10 mouse cellular contexts compared by ENCODE assay signal in genomic region chr17:10146576-10146975, GRCm38 (mm10).
"Had no signal": no experiment of that assay in that cellular context is flagged by ENCODE, and none has a peak within 500 bp of the region (broad histone marks: within the 10 kb centered on the region; RNA-seq: fewer than 3 reads in every experiment).

No protein-coding gene starts in this region.

- DNase-seq: kidney, postnatal 14 days; left cerebral cortex, postnatal 4 days; lung, adult 2 months; lung, postnatal 4 days; right cerebral cortex, postnatal 14 days; thymus, postnatal 4 days had no signal

- H3K27ac ChIP-seq: limb, embryonic 13.5 days; liver, embryonic 14.5 days had no signal

- H3K9ac ChIP-seq: limb, embryonic 13.5 days; liver, embryonic 14.5 days had no signal

- H3K27me3 ChIP-seq: limb, embryonic 13.5 days had no signal

- H3K4me2 ChIP-seq: limb, embryonic 13.5 days; midbrain, embryonic 11.5 days had no signal

- ATAC-seq: lung, postnatal 0 days had no signal

- H3K36me3 ChIP-seq: limb, embryonic 13.5 days had no signal

- H3K4me3 ChIP-seq: limb, embryonic 13.5 days had no signal

- H3K4me1 ChIP-seq: limb, embryonic 13.5 days had no signal
